Mouse (Mus musculus) limb, embryonic 11.5 days (tissue): ENCODE measurements around the gene Lrrc37a. TPM values are rescaled to one million over a fixed set of nuclear protein-coding genes. Genes with fewer than 3 reads are reported as not detected.

ENCODE experiments used
- ATAC-seq: fragments of 200-750 bp; cut with Nextera tagmentation; 2 replicates; pipeline ENCODE4 v1.8.0; 2017; ENCODE audit warnings: low read depth; ENCODE audit not compliant: insufficient number of reproducible peaks, low FRiP score, low TSS enrichment
- DNase-seq: peaks from one replicate; pipeline ENCODE4 v3.0.0-alpha.2; 2015; ENCODE audit warnings: low spot score
- H3K27ac ChIP-seq: fragments of 300-500 bp; sonication (generic); replicated peaks from 2 replicates; pipeline ENCODE4 v1.5.1; 2014; ENCODE audit warnings: low read depth, mild to moderate bottlenecking, low read length
- H3K27me3 ChIP-seq: fragments of 300-500 bp; sonication (generic); 2 replicates; pipeline ENCODE4 v1.6.1; 2014; ENCODE audit warnings: mild to moderate bottlenecking, low read length, mixed read lengths; ENCODE audit not compliant: control insufficient read depth, insufficient read depth
- H3K36me3 ChIP-seq: fragments of 300-500 bp; sonication (generic); 2 replicates; pipeline ENCODE4 v1.6.1; 2014; ENCODE audit warnings: mild to moderate bottlenecking, low read length, moderate library complexity, mixed read lengths; ENCODE audit not compliant: control insufficient read depth, insufficient read depth
- H3K4me1 ChIP-seq: fragments of 300-500 bp; sonication (generic); 2 replicates; pipeline ENCODE4 v1.6.1; 2014; ENCODE audit warnings: low read length, mixed read lengths; ENCODE audit not compliant: control insufficient read depth, insufficient read depth
- H3K4me2 ChIP-seq: fragments of 300-500 bp; sonication (generic); 2 replicates; pipeline ENCODE4 v1.6.1; 2014; ENCODE audit warnings: low read depth, mild to moderate bottlenecking, moderate library complexity; ENCODE audit not compliant: severe bottlenecking
- H3K4me3 ChIP-seq: fragments of 300-500 bp; sonication (generic); 2 replicates; pipeline ENCODE4 v1.5.1; 2014; ENCODE audit warnings: low read depth, low read length
- H3K9ac ChIP-seq: fragments of 300-500 bp; sonication (generic); 2 replicates; pipeline ENCODE4 v1.6.1; 2014; ENCODE audit warnings: mild to moderate bottlenecking, low read length
- H3K9me3 ChIP-seq: fragments of 300-500 bp; sonication (generic); 2 replicates; pipeline ENCODE4 v1.6.1; 2016; ENCODE audit warnings: low read length; ENCODE audit not compliant: control insufficient read depth
- WGBS: fragments of 180-500 bp; shearing (Covaris S2); extraction: QIAGEN DNeasy Blood & Tissue Kit; methylation state at CpG from one replicate; pipeline ENCODE4 v1.1.7; 2014; 5-methylcytosine and 5-hydroxymethylcytosine counted together
- polyA plus RNA-seq: library from polyadenylated mRNA; unstranded; fragments of >200 nt; fragmentation: Nextera tagmentation; extraction: Ambion mirVana; gene quantifications from 2 replicates; pipeline ENCODE4 v1.2.1, GENCODE M21; 2014

Gene Lrrc37a
- polyA plus RNA-seq, 1 experiment from 2014 or later, result not detected

DNA sequence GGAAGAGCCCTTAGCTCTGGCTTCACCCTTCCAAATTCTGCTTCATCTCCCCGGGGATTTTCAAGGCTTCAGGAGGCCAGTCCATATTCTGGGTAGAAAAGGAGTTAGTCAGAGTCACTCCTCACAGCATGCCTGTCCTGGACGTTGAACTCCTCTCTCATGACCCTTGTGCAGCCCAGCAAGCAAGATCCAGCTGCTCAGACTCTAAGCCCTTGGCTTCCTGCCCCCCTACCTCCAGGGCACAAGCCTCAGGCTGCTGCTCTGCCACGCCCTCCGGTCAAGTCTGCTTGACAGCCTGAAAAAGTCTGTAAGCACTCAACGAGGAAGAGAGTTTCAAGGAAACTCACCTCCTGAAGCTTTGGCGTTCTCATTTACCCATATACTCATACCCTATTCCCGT lies 97.8 kb downstream of the Lrrc37a start:
- Histone ChIP-seq H3K27ac (no peak overlapping the region), H3K27me3 (no peaks in the 10 kb centered on the region), H3K9ac (no peak overlapping the region), H3K4me2 (no peak overlapping the region), H3K36me3 (no peaks in the 10 kb centered on the region), H3K9me3 (no peaks in the 10 kb centered on the region), H3K4me3 (no peak overlapping the region), H3K4me1 (no peaks in the 10 kb centered on the region)
- 79% methylated on average over 7 of the region's 7 CpGs for WGBS
- DNase-seq, result no peak
- ATAC-seq, result no peak

DNA sequence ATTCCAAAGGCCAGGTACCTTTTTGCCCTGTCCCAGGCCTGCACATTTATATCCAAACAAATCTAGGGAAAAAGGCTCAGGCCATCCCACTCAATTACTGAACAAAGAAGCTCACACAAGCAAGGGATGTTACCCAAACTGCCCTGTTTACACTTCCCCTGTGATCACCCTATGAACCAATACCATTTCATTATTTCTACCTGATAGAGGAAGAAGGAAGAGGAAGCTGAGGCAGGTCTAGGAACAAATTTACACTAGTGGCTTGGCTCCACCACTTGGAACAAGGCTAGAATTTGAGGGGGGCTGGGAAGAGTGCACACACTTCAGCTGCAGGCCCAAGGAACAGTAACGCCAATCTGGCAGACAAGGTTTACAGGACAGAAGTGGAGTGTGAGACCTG lies 98.6 kb downstream of the Lrrc37a start:
- Histone ChIP-seq H3K36me3 (no peaks in the 10 kb centered on the region), H3K9me3 (no peaks in the 10 kb centered on the region), H3K9ac (no peak overlapping the region), H3K27me3 (no peaks in the 10 kb centered on the region), H3K4me1 (no peaks in the 10 kb centered on the region), H3K4me3 (no peak overlapping the region), H3K4me2 (no peak overlapping the region), H3K27ac (no peak overlapping the region)
- WGBS, result 75% methylated on average over 1 of the region's 1 CpGs
- no peak for ATAC-seq
- DNase-seq, result no peak

DNA sequence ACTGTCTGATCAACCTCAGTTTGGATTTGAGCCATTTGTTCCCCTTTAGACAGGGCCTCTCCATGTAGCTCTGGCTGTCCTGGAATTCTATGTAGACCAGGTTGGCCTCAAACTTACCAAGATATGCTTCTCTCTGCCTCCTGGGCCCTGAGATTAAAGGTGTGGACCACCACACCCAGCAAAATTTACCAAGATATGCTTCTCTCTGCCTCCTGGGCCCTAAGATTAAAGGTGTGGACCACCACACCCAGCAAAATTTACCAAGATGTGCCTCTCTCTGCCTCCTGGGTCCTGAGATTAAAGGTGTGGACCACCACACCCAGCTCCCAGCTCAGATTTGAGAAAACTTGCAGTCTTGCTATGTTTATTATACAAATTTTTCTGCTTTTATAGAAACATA lies 99.8 kb downstream of the Lrrc37a start:
- Histone ChIP-seq H3K4me2 (no peak overlapping the region), H3K4me1 (no peaks in the 10 kb centered on the region), H3K9me3 (no peaks in the 10 kb centered on the region), H3K4me3 (no peak overlapping the region), H3K27me3 (no peaks in the 10 kb centered on the region), H3K36me3 (no peaks in the 10 kb centered on the region), H3K9ac (no peak overlapping the region), H3K27ac (no peak overlapping the region)
- no peak for DNase-seq
- ATAC-seq, result no peak

DNA sequence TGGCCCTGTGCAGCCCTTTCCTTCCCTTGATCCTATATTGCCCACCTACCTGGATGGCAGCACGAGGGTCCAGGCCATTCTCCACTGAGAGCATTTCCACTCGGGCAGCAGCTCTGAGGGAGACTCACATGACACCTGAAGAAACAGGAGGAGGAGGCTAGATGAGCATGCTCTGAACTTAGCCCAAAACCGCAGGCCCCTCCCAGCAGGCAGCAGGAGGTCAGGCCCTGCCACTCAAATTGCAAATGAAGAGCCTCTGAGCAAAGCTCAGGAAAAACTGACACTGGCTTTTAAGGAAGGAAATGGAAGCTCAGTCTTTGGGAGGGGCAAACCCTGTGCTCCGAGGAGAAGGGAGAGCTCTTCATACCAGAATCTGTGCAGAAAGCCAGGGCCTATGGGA lies 100.6 kb downstream of the Lrrc37a start:
- no peak overlapping the region for H3K4me3 ChIP-seq
- ATAC-seq, result no peak
- H3K27ac ChIP-seq, result no peak overlapping the region
- 57% methylated on average over 4 of the region's 4 CpGs for WGBS
- H3K4me1 ChIP-seq, result no peaks in the 10 kb centered on the region
- no peak for DNase-seq
- H3K27me3 ChIP-seq, result no peaks in the 10 kb centered on the region
- H3K9me3 ChIP-seq, result no peaks in the 10 kb centered on the region
- no peaks in the 10 kb centered on the region for H3K36me3 ChIP-seq
- no peak overlapping the region for H3K9ac ChIP-seq
- no peak overlapping the region for H3K4me2 ChIP-seq

DNA sequence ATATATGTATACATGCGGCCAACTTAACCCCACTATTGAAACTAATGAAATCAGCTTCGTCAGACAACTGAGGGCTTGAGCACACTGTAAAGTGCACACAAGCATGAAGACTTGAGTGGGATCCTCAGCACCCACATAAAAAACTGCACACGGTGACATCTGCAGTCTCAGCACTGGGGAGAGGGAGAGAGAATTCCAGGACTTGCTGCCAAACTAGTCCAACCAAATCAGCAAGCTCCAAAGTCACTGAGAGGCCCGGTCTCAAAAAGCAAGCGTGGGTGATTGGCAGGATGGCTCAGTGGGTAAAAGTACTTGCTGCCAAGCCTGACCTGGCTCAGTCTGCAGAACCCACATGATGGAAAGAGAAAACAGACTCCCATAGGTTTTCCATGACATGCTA lies 101.7 kb downstream of the Lrrc37a start:
- Histone ChIP-seq H3K4me3 (no peak overlapping the region), H3K4me2 (no peak overlapping the region), H3K9ac (no peak overlapping the region), H3K4me1 (no peaks in the 10 kb centered on the region), H3K27me3 (no peaks in the 10 kb centered on the region), H3K9me3 (no peaks in the 10 kb centered on the region), H3K36me3 (no peaks in the 10 kb centered on the region), H3K27ac (no peak overlapping the region)
- DNase-seq, result no peak
- WGBS, result 93% methylated on average over 5 of the region's 5 CpGs
- no peak for ATAC-seq

DNA sequence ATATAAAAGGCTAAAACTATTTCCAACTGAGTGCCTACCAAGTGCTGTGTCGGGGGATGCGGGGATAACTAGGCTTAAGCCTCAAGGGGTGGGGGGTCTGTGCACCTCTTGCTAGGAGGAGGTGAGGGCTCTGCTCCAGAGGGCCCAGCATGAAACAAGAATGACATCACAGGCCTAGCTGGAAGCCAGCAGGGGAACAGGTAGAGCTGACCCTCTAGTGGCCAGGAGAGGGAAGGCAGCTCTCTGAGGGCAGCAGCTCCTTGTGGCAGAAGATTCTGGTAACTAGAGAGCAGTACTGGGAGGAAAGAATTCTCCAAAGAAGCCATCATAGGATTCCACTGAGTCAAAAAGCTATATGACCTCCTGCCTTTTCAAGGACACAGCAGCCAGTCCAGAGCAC lies 102.2 kb downstream of the Lrrc37a start:
- Histone ChIP-seq H3K9ac (no peak overlapping the region), H3K9me3 (no peaks in the 10 kb centered on the region), H3K4me1 (no peaks in the 10 kb centered on the region), H3K36me3 (no peaks in the 10 kb centered on the region), H3K27ac (no peak overlapping the region), H3K27me3 (no peaks in the 10 kb centered on the region), H3K4me3 (no peak overlapping the region), H3K4me2 (no peak overlapping the region)
- DNase-seq, result peak; percentile 57
- 67% methylated on average over 2 of the region's 2 CpGs for WGBS
- ATAC-seq, result no peak

Other genes with a start within 250 kb of the Lrrc37a start
- 2.3 and 2.6 TPM in 2 replicates for gene Map3k14, start 237.1 kb downstream of the Lrrc37a start, polyA plus RNA-seq
- gene Arhgap27, start 140.9 kb downstream of the Lrrc37a start, polyA plus RNA-seq, result 4.7 TPM in 2 replicates
- 7.9 and 8.9 TPM in 2 replicates for gene Plekhm1, start 91.9 kb downstream of the Lrrc37a start, polyA plus RNA-seq
- gene Gm884, start 116.5 kb upstream of the Lrrc37a start, polyA plus RNA-seq, result not detected in 2 replicates
- not detected in 2 replicates for gene Lyzl6, start 134.3 kb upstream of the Lrrc37a start, polyA plus RNA-seq
- not detected in 2 replicates for gene Rprml, start 145.0 kb upstream of the Lrrc37a start, polyA plus RNA-seq
- gene Gosr2, start 193.3 kb upstream of the Lrrc37a start, polyA plus RNA-seq, result 83.2 and 86.7 TPM in 2 replicates
- gene Wnt9b, start 245.2 kb upstream of the Lrrc37a start, polyA plus RNA-seq, result 0.73 and 1.0 TPM in 2 replicates